Mouse (Mus musculus): ENCODE measurements around the gene Nkain4.

Gene Nkain4

DNA sequence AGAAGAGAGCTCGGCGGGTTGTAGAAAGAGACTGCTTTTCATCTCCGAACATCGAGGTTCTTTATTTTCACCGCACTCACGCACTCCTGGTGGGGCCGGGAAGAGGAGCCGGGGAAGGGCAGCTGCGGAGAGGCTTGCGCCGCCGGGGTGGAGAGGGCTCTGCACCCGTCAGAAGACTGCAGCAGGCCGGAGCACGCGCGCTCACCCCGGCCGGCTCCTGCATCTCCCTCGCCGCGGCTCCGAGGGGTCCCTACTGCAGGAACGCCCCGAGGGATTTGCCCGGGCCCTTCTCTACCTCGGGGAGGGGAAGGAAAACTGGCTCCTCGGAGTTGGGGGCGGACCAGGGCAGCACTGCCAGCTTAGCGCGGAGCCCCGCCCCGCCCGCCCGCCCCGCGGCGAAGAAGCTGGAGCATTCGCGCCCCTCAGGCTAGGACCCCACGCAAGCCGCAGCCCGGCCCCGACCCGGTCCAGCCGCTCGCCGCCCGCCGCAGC is 60.9 kb downstream of the Nkain4 start:
- no peak for DNase-seq

GRCm38 (mm10) chr2:180892841-180893521 is 61.5 kb downstream of the Nkain4 start:
- DNase-seq = no peak

- no peak for DNase-seq
Observed at GRCm38 (mm10) chr2:180891835-180892323, 62.6 kb downstream of the Nkain4 start.

GRCm38 (mm10) chr2:180891075-180891834 is 63.2 kb downstream of the Nkain4 start:
- no peak for DNase-seq

- DNase-seq = no peak
Observed at GRCm38 (mm10) chr2:180890422-180891074, 64.0 kb downstream of the Nkain4 start.

DNA sequence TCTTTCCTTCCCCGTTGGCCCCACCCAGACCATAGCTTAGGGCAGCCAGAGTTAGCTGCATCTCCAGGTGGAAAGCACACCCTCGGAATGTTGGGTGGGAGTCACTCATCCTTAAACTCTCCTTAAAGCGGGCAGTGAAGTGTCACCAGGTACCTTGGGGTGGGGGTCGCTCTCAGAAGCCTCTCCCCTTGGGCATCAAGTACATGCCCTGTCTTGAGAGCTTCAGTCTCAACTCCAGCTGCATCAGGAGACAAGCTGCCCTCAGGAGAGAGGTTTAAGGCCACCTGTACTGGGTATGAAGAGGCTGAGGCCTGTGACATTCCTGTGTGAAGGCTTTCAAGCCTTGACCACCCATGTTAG is 64.6 kb downstream of the Nkain4 start:
- DNase-seq = no peak

DNA sequence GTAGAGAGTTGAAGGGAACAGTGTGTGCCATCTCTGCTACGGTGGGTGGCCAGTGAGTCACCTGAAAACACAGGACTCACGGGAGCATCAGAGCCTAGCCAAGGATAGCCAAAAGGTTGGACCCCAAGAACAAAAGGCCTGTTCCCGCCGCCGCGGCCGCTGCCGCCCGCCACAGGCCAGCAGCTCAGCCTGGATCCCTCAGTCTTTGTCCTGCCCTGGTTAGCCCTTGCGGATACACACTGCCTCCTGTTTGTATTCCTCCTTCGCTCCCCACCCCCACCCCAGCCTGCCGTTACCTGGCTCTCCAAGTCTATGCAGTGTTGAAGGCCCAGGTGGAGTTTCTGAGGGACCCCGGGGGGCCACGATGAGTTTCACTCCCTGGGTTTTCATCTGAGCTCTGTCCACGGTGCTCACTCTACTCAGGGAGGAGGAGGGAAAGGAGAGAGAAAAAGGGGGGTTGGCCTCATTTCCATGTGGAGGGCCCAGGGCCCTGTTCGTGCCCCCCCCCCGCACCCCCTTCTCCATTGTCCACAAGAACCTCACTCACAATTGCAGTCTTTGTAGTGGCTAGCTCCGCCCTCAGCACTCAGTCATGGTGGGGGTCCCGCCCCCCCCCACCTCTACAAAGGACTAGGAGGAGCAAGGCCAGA is 65.1 kb downstream of the Nkain4 start:
- DNase-seq = no peak

- DNase-seq = no peak
Observed at GRCm38 (mm10) chr2:180885270-180885669, 69.2 kb downstream of the Nkain4 start.
